Mouse (Mus musculus): ENCODE measurements around the gene Acot11.
"Not testable (repeated sequence)": the region's sequence is repeated elsewhere in the genome, so short reads cannot be mapped to it uniquely, and the experiment has no call there.

Gene Acot11

GRCm38 (mm10) chr4:106776998-106777397, 27.8 kb downstream of the Acot11 start:
- DNase-seq (ENCODE audit: low spot score in 2 of 2) = no peak

DNA sequence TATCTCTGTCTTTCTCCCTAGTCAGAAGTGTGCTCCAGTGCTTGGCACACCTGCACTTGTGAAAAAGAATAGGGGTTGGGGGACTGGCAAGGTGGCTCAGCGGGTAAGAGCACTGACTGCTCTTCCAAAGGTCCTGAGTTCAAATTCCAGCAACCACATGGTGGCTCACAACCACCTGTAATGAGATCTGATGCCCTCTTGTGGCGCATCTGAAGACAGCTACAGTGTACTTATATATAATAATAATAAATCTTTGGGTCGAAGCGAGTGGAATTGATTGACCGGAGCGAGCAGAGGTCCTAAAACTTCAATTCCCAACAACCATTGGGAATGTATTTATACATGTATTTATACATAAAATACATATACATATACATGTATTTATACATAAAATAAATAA, 29.0 kb downstream of the Acot11 start:
- not testable (repeated sequence) for DNase-seq (ENCODE audit: low spot score in 2 of 2)

GRCm38 (mm10) chr4:106772558-106772957, 32.2 kb downstream of the Acot11 start:
- no peak for DNase-seq (ENCODE audit: low spot score in 2 of 2)

GRCm38 (mm10) chr4:106769306-106769705, 35.5 kb downstream of the Acot11 start:
- DNase-seq (ENCODE audit: low spot score in 2 of 2) = no peak

- no peak for DNase-seq (ENCODE audit: low spot score in 2 of 2)
These were observed 40.6 kb downstream of the Acot11 start for GRCm38 (mm10) chr4:106764166-106764565.

DNA sequence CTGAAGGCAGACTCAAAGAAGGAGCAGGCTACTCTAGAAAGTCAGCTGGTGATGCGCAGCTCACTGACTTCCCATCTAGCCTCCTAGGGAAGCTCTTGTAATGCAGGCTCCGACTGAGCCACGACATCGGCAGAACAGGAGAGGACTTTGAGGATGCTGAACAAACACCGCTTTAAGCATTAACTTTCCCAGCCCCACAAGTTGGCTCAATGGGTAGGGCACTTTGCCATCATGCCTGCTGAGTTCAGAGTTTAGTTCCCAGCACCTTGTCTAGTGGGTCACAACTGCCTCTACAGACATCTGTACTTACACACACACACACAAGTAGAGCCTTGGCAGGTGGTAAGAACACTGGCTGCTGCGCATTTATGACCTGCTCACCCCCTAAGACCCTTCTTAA, 53.1 kb downstream of the Acot11 start:
- no peak for DNase-seq (ENCODE audit: low spot score in 2 of 2)

- peak; percentile 23 to 49 for DNase-seq (ENCODE audit: low spot score in 2 of 2)
These were observed 55.1 kb downstream of the Acot11 start for GRCm38 (mm10) chr4:106749699-106750098.

- DNase-seq (ENCODE audit: low spot score in 2 of 2) = no peak
These were observed 57.7 kb downstream of the Acot11 start for GRCm38 (mm10) chr4:106747001-106747580.

DNA sequence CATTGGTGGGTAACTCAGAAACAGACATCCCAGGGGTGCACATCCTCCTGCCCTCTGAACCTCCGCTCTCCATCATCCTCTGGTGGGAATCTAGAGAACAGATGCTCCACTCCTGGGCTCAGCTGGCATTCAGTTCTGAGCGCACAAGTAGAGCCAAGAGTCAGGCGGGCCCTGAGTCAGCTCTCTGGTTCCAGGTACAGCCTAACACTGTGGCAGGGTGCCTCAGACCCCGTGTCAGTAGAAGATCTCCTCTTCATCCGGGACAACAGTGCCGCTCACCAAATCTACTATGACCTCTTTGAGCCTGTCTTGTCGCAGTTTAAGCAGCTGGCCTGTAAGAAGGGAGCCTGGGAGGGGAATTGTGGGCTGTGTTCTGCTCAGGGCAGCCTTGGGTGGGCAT, 58.9 kb downstream of the Acot11 start:
- peak in 1 of 2 experiments; percentile 44 for DNase-seq (ENCODE audit: low spot score in 2 of 2)

DNA sequence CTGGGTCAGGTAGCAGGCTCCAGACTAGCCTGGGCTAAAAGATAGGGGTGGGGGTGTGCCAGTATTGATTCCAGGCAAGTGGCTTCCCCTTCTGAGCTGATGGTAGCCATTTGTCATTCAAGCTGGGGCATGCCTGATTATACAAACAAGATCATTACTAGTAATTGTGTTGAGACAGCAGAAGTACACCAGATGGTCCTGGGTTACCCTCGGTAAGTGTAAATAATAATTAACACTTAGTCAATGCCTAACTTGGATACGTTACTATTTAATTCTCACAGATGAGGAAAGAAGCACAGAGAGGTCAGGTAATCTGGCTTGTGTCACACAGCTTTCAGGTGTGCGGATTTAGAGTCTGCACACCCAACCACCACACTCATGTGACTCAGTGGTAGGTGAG, 66.9 kb downstream of the Acot11 start:
- DNase-seq (ENCODE audit: low spot score in 2 of 2) = no peak

DNA sequence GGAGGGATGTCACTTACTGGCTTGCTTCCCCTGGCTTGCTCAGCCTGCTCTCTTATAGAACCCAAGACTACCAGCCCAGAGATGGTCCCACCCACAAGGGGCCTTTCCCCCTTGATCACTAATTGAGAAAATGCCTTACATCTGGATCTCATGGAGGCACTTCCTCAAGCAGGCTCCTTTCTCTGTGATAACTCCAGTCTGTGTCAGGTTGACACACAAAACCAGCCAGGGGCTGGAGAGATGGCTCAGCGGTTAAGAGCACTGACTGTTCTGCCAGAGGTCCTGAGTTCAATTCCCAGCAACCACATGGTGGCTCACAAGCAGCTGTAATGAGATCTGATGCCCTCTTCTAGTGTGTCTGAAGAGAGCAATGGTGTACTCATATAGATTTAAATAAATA, 67.9 kb downstream of the Acot11 start:
- DNase-seq (ENCODE audit: low spot score in 2 of 2) = not testable (repeated sequence)

DNA sequence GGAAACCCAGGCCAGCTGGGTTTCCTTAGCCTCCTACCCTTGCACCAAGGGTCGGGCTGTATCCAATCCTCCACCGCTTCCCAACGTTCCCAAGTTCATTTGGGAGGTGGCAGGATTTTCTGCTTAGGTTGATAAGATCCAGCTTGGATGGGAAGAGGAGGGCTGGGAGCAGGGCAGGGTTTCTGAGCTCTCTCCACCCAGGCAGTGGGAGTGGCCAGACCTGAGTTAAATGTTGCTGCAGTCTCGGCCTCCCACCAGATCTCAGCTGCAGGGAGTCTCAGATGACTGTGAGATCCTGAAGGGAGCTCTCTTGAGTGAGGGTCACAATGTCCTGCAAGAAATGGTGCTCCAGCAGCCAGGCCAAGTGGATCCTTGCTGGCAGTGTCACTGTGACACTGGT, 71.2 kb downstream of the Acot11 start, which contains the start of gene Fam151a:
Gene Fam151a (plus strand): TSS at position 254 of the 400 bp plus-strand sequence.
- no peak for DNase-seq (ENCODE audit: low spot score in 2 of 2)

- DNase-seq (ENCODE audit: low spot score in 2 of 2) = no peak
These were observed 74.0 kb downstream of the Acot11 start, which contains the start of gene Mroh7 for GRCm38 (mm10) chr4:106730814-106731213. Gene Mroh7, minus strand, starts transcription at chr4:106730925.

- no peak for DNase-seq (ENCODE audit: low spot score in 2 of 2)
These were observed 84.2 kb downstream of the Acot11 start for GRCm38 (mm10) chr4:106720631-106721030.

- DNase-seq (ENCODE audit: low spot score in 2 of 2) = no peak
These were observed 91.2 kb downstream of the Acot11 start for GRCm38 (mm10) chr4:106713622-106714021.

- DNase-seq (ENCODE audit: low spot score in 2 of 2) = peak; percentile 70 to 76
These were observed 96.4 kb downstream of the Acot11 start for GRCm38 (mm10) chr4:106708408-106708807.

GRCm38 (mm10) chr4:106707957-106708356, 96.8 kb downstream of the Acot11 start:
- no peak for DNase-seq (ENCODE audit: low spot score in 2 of 2)

- DNase-seq (ENCODE audit: low spot score in 2 of 2) = no peak
These were observed 99.6 kb downstream of the Acot11 start for GRCm38 (mm10) chr4:106705096-106705665.

- DNase-seq (ENCODE audit: low spot score in 2 of 2) = no peak
These were observed 100.4 kb downstream of the Acot11 start for GRCm38 (mm10) chr4:106704416-106704815.

- DNase-seq (ENCODE audit: low spot score in 2 of 2) = no peak
These were observed 100.8 kb downstream of the Acot11 start for GRCm38 (mm10) chr4:106703956-106704355.

GRCm38 (mm10) chr4:106700798-106701197, 104.0 kb downstream of the Acot11 start:
- DNase-seq (ENCODE audit: low spot score in 2 of 2) = no peak

- DNase-seq (ENCODE audit: low spot score in 2 of 2) = no peak
These were observed 104.8 kb downstream of the Acot11 start for GRCm38 (mm10) chr4:106699989-106700388.

Measured in urinary bladder, postnatal 36 days (tissue).